Mouse (Mus musculus) ovary, postnatal 14 days (tissue): ENCODE measurements around the gene Gm26938.

Experiments
- DNase-seq: peaks from one replicate; pipeline ENCODE4 v3.0.0; 2022; ENCODE audit warnings: low spot score

Gene Gm26938

GRCm38 (mm10) chr5:139794137-139794536 lies 32.1 kb downstream of the Gm26938 start:
- no peak for DNase-seq

GRCm38 (mm10) chr5:139793338-139794089 lies 32.7 kb downstream of the Gm26938 start:
- DNase-seq: no peak

- no peak for DNase-seq
Measured at GRCm38 (mm10) chr5:139792966-139793337, 33.3 kb downstream of the Gm26938 start.

GRCm38 (mm10) chr5:139792159-139792775 lies 33.9 kb downstream of the Gm26938 start:
- no peak for DNase-seq

GRCm38 (mm10) chr5:139791227-139792158 lies 34.7 kb downstream of the Gm26938 start, which contains the start of gene Mafk:
TSS of gene Mafk (plus strand) at chr5:139791513.
- DNase-seq: peak; percentile 98

GRCm38 (mm10) chr5:139789466-139789865 lies 36.7 kb downstream of the Gm26938 start:
- no peak for DNase-seq

GRCm38 (mm10) chr5:139781406-139781805 lies 44.8 kb downstream of the Gm26938 start:
- no peak for DNase-seq

- DNase-seq: no peak
Measured at GRCm38 (mm10) chr5:139776966-139777365, 49.2 kb downstream of the Gm26938 start.

GRCm38 (mm10) chr5:139775216-139775926 lies 50.8 kb downstream of the Gm26938 start, which contains the start of gene Ints1:
TSS of gene Ints1 (minus strand) at chr5:139775674.
- DNase-seq: peak; percentile 94

- no peak for DNase-seq
Measured at GRCm38 (mm10) chr5:139768216-139768615, 58.0 kb downstream of the Gm26938 start.

- DNase-seq: no peak
Measured at GRCm38 (mm10) chr5:139764296-139764695, 61.9 kb downstream of the Gm26938 start.

GRCm38 (mm10) chr5:139758096-139758495 lies 68.1 kb downstream of the Gm26938 start:
- no peak for DNase-seq
